Mouse (Mus musculus) G1E-ER4 (cell line): Measurements from ENCODE around the gene Ube4b. TPM values are rescaled to one million over a fixed set of nuclear protein-coding genes. Genes with fewer than 3 reads are reported as not detected.
A peak's percentile ranks its signal among the peaks of the same experiment; 100 is the strongest.

ENCODE experiments used
- GATA1 ChIP-seq: IDR thresholded peaks from one replicate; pipeline ENCODE4 v1.8.0; 2012; ENCODE audit warnings: low read length, inconsistent platforms
- polyA plus RNA-seq: library from polyadenylated mRNA; stranded (reverse); fragments of >175 nt; gene quantifications from 2 replicates; pipeline ENCODE4 v1.2.3, GENCODE M21; 2012

Ube4b gene
- polyA plus RNA-seq, 1 experiment, result 480 TPM

GRCm38 (mm10) chr4:149373927-149374326 is 52.6 kb downstream of the Ube4b start:
- TF ChIP-seq GATA1, result no peak

GRCm38 (mm10) chr4:149373431-149373830 is 53.1 kb downstream of the Ube4b start:
- no peak for TF ChIP-seq GATA1

GRCm38 (mm10) chr4:149365702-149366370 is 60.7 kb downstream of the Ube4b start:
- no peak for TF ChIP-seq GATA1

GRCm38 (mm10) chr4:149364896-149365295 is 61.7 kb downstream of the Ube4b start:
- TF ChIP-seq GATA1, result no peak

GRCm38 (mm10) chr4:149361051-149361450 is 65.5 kb downstream of the Ube4b start:
- TF ChIP-seq GATA1, result no peak

GRCm38 (mm10) chr4:149360647-149361046 is 65.9 kb downstream of the Ube4b start:
- TF ChIP-seq GATA1, result no peak

GRCm38 (mm10) chr4:149357982-149358381 is 68.6 kb downstream of the Ube4b start:
- no peak for TF ChIP-seq GATA1

GRCm38 (mm10) chr4:149354671-149355070 is 71.9 kb downstream of the Ube4b start:
- no peak for TF ChIP-seq GATA1

- TF ChIP-seq GATA1, result no peak
These were observed 74.9 kb downstream of the Ube4b start for GRCm38 (mm10) chr4:149351596-149352150.

GRCm38 (mm10) chr4:149348963-149349362 is 77.6 kb downstream of the Ube4b start:
- no peak for TF ChIP-seq GATA1

- no peak for TF ChIP-seq GATA1
These were observed 80.7 kb downstream of the Ube4b start for GRCm38 (mm10) chr4:149345873-149346272.

- no peak for TF ChIP-seq GATA1
These were observed 82.2 kb downstream of the Ube4b start for GRCm38 (mm10) chr4:149344311-149344710.

- no peak for TF ChIP-seq GATA1
These were observed 85.9 kb downstream of the Ube4b start for GRCm38 (mm10) chr4:149340680-149341079.

GRCm38 (mm10) chr4:149339426-149340214 is 86.9 kb downstream of the Ube4b start:
- peak; percentile 86 for TF ChIP-seq GATA1

- TF ChIP-seq GATA1, result no peak
These were observed 88.4 kb downstream of the Ube4b start for GRCm38 (mm10) chr4:149338137-149338536.

GRCm38 (mm10) chr4:149337353-149337752 is 89.2 kb downstream of the Ube4b start:
- no peak for TF ChIP-seq GATA1
